Mouse (Mus musculus): ENCODE results near the gene 1700030K09Rik.

DNA sequence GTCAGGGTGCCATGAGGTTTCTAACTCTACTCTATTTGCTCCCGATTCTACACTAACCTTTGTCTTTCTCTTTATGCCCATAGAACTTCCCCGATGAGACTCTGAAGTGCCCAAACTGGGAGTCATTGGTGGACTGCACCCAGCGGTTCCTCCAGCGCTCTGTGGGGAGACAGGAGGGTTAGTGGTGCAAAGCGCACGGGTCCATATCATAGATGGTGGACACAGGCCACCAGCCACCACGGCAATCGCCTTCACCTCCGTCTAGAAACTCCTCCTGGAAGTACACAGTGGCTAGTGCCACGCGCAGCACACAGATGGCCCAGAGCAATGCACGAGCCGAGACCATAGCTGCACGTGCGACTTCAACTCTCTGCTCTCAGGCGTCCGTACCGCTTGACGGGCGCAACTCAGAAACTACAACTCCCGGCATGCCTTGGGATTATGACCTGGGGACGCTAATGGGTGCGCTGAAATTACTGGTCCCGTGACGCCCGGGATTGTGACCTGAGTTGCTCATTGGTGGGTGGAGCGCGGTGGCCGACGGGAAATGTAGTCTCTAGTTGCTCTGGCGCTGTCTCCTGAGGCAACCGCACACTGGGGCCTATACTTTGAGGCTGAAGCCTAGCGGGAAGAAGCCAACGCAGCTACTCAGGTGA lies at the start of gene 1700030K09Rik, which contains the start of gene Calr3:
- no peak for TF ChIP-seq CTCF (IDR thresholded peaks at IDR 0.05; ENCODE audit: low read depth)
- TF ChIP-seq EP300 (IDR thresholded peaks at IDR 0.05; ENCODE audit: low read depth): no peak
